Mouse (Mus musculus) hindbrain, postnatal 0 days (tissue): ENCODE data around the gene Tmc3. TPM values are rescaled to one million over a fixed set of nuclear protein-coding genes. Genes with fewer than 3 reads are reported as not detected.

Experiments used
- ATAC-seq: fragments of 200-750 bp; cut with Nextera tagmentation; 2 replicates; pipeline ENCODE4 v1.8.0; 2017; ENCODE audit warnings: mild to moderate bottlenecking, moderate TSS enrichment, moderate library complexity
- DNase-seq: peaks from one replicate; pipeline ENCODE4 v3.0.0-alpha.2; 2015; ENCODE audit warnings: low spot score
- H3K27ac ChIP-seq: fragments of 300-500 bp; sonication (generic); 2 replicates; pipeline ENCODE4 v1.5.1; 2014; ENCODE audit warnings: mild to moderate bottlenecking
- H3K27me3 ChIP-seq: fragments of 300-500 bp; sonication (generic); 2 replicates; pipeline ENCODE4 v1.6.1; 2014; ENCODE audit warnings: low read length, mixed read lengths; ENCODE audit not compliant: insufficient read depth
- H3K36me3 ChIP-seq: fragments of 300-500 bp; sonication (generic); 2 replicates; pipeline ENCODE4 v1.6.1; 2014; ENCODE audit warnings: low read length, mixed read lengths; ENCODE audit not compliant: insufficient read depth
- H3K4me1 ChIP-seq: fragments of 300-500 bp; sonication (generic); 2 replicates; pipeline ENCODE4 v1.6.1; 2014; ENCODE audit warnings: antibody characterized with exemption, low read length, mixed read lengths; ENCODE audit not compliant: insufficient read depth
- H3K4me2 ChIP-seq: fragments of 300-500 bp; sonication (generic); 2 replicates; pipeline ENCODE4 v1.6.1; 2014; ENCODE audit warnings: low read depth, mild to moderate bottlenecking, low read length, moderate library complexity, mixed read lengths
- H3K4me3 ChIP-seq: fragments of 300-500 bp; sonication (generic); 2 replicates; pipeline ENCODE4 v1.5.1; 2014; ENCODE audit warnings: low read length
- H3K9ac ChIP-seq: fragments of 300-500 bp; sonication (generic); replicated peaks from 2 replicates; pipeline ENCODE4 v1.6.1; 2014; ENCODE audit warnings: mild to moderate bottlenecking, low read length, moderate library complexity, mixed read lengths
- H3K9me3 ChIP-seq: fragments of 300-500 bp; sonication (generic); 2 replicates; pipeline ENCODE4 v1.6.1; 2016; ENCODE audit warnings: low read length, mixed read lengths
- CTCF ChIP-seq: IDR thresholded peaks from 2 replicates; pipeline ENCODE4 v1.5.1; 2016; ENCODE audit warnings: antibody characterized with exemption, control low read depth, low read depth
- WGBS: fragments of 180-500 bp; shearing (Covaris S2); extraction: QIAGEN DNeasy Blood & Tissue Kit; methylation state at CpG from one replicate; pipeline ENCODE4 v1.1.7; 2014; 5-methylcytosine and 5-hydroxymethylcytosine counted together
- polyA plus RNA-seq: library from polyadenylated mRNA; unstranded; fragments of >200 nt; fragmentation: Nextera tagmentation; extraction: Ambion mirVana; gene quantifications from 2 replicates; pipeline ENCODE4 v1.2.1, GENCODE M21; 2015
- total RNA-seq: library from RNA; depleted of rRNA; stranded (reverse); fragments of >200 nt; gene quantifications from 2 replicates; pipeline ENCODE4 v1.2.3, GENCODE M21; 2014

Gene Tmc3
- total and polyA plus RNA-seq, 2 experiments from 2014 or later: 0.29 to 0.94 TPM

DNA sequence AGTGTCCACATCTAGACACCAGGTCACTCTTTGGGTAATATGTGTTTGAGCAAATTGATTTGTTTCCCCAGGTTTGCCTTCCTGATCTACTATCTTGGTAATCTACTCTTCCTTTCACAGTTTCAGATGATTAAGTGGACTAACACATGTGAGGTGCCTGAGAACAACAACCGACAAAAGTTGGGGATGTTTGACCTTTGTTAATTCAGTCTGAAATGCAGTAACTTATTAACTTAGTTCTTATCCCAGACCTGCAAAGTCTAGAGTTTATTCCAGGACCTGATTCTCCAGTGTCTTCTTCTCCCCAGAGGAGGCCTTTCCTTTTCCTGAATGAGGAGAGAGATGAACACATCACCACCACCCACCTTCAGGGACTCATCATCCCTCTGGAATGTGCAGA is 27.2 kb downstream of the Tmc3 start:
- Histone ChIP-seq H3K9me3 (no peaks in the 10 kb centered on the region), H3K4me3 (no peak overlapping the region), H3K4me2 (no peak overlapping the region), H3K27ac (no peak overlapping the region), H3K4me1 (no peaks in the 10 kb centered on the region), H3K9ac (no peak overlapping the region), H3K36me3 (no peaks in the 10 kb centered on the region), H3K27me3 (no peaks in the 10 kb centered on the region)
- 96% methylated on average over 1 of the region's 1 CpGs for WGBS
- TF ChIP-seq CTCF: no peak
- ATAC-seq: no peak
- no peak for DNase-seq

DNA sequence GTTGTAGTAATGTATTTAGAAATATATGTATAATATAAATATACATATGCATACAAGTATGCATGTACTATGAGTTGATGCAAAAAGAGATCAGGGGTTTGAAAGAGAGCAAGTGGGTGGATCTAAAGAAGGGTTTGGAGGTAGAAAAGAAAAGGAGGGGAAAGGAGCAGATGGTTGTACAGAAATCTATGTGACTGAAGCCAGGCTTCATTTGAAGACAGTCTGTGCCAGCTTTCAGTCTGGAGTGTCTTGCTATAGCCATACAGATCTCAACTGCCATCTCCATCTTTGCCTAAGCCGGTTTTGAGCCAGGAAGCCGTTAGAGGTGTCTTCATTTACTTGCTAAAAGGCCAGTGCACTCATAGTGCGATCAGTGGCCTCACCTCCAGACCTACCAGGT is 30.5 kb downstream of the Tmc3 start:
- Histone ChIP-seq H3K27ac (no peak overlapping the region), H3K27me3 (no peaks in the 10 kb centered on the region), H3K4me2 (no peak overlapping the region), H3K4me1 (no peaks in the 10 kb centered on the region), H3K9me3 (no peaks in the 10 kb centered on the region), H3K4me3 (no peak overlapping the region), H3K9ac (no peak overlapping the region), H3K36me3 (no peaks in the 10 kb centered on the region)
- 94% methylated on average over 3 of the region's 3 CpGs for WGBS
- TF ChIP-seq CTCF: no peak
- no peak for DNase-seq
- no peak for ATAC-seq

DNA sequence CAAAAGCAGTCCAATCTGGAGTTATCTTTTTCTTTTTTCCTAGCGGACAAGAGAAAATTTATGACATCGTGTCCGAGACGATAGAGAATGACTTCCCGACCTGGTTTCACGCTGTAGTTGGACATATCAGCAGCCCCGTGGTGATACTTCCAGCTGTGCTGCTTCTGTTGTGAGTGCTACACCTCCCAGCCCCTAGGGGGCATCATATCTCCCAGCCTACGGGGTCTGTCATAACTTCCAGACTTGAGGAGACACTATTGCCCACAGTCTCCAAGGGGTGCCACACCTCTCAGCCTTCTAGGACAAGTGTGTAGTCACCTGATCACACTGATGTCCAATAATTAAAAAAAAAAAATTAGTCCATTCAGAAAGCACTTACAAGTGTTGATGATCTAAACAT is 31.1 kb downstream of the Tmc3 start:
- no peak overlapping the region for H3K27ac ChIP-seq
- H3K9me3 ChIP-seq: no peaks in the 10 kb centered on the region
- 87% methylated on average over 8 of the region's 8 CpGs for WGBS

DNA sequence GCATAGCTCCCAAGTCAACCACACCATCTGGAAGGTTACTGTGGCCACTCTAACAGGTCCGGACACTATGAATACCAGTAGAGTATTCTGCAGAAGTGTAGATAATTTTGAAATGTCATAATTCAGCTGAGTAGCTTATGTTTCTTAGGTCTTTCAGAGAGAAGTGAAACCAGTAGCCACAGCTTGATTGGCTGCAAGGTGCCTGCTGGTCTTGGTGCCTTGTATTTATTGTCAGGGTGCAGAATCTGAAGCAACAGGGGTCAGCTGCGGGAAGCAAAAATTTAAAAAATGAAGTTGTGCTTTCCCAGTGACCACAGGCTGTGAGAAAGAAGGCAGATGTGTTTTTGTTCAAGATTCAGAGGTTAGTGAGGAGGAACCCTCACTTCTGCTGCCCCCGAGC is 31.5 kb downstream of the Tmc3 start:
- WGBS: 85% methylated on average over 3 of the region's 3 CpGs

More for the DNA sequence above, 31.1 kb downstream of the Tmc3 start:
- no peak for TF ChIP-seq CTCF
- Histone ChIP-seq H3K4me3 (no peak overlapping the region), H3K4me2 (no peak overlapping the region), H3K27me3 (no peaks in the 10 kb centered on the region), H3K4me1 (no peaks in the 10 kb centered on the region), H3K9ac (no peak overlapping the region), H3K36me3 (no peaks in the 10 kb centered on the region)
- no peak for DNase-seq
- no peak for ATAC-seq

DNA sequence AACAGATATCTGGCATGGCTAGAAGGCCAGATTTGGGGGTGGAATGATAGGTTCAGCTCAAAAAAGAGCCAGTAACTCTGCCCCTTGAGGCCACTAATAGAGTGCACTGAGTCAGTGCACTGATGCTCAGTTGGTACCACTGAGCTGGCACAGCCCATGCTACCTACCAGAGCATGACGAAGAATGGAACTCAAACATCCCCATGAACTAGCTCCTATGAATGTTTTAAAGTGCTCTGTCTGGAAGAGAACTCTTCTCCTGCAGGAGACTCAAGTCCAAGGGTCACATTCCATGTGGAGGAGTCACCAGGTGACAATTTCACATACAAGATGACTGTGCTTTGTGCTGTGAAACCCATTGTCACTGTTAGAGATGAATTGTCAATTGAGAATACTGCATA is 34.0 kb downstream of the Tmc3 start:
- Histone ChIP-seq H3K4me1 (no peaks in the 10 kb centered on the region), H3K9ac (no peak overlapping the region), H3K36me3 (no peaks in the 10 kb centered on the region), H3K27me3 (no peaks in the 10 kb centered on the region), H3K27ac (no peak overlapping the region), H3K4me3 (no peak overlapping the region), H3K9me3 (no peaks in the 10 kb centered on the region), H3K4me2 (no peak overlapping the region)
- WGBS: 94% methylated on average over 1 of the region's 1 CpGs
- TF ChIP-seq CTCF: no peak
- ATAC-seq (no peak), DNase-seq (no peak)

More for the DNA sequence above, 31.5 kb downstream of the Tmc3 start:
- Histone ChIP-seq H3K4me1 (no peaks in the 10 kb centered on the region), H3K27ac (no peak overlapping the region), H3K4me3 (no peak overlapping the region), H3K9ac (no peak overlapping the region), H3K9me3 (no peaks in the 10 kb centered on the region), H3K27me3 (no peaks in the 10 kb centered on the region), H3K36me3 (no peaks in the 10 kb centered on the region), H3K4me2 (no peak overlapping the region)
- no peak for DNase-seq
- ATAC-seq: no peak
- TF ChIP-seq CTCF: no peak

DNA sequence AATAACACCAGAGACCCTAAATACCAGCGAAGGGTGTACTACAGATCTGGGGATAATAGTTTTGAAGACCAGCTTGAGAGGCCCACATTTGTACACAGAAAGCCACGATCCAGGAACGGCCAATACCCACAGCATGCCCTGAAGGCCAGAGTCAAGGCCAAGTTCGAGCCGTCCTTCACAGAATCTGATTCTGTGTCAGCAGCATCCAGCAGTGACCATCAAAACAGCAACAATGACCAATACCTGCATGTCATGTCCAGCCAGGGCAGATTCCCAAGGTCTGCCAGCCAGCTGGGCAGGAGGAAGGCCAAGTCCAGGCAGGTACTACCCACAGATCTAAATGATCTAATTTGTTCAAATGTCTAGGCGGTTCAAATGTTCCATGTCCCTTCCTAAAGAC is 37.9 kb downstream of the Tmc3 start:
- Histone ChIP-seq H3K4me3 (no peak overlapping the region), H3K36me3 (no peaks in the 10 kb centered on the region), H3K9me3 (no peaks in the 10 kb centered on the region), H3K9ac (no peak overlapping the region), H3K4me1 (no peaks in the 10 kb centered on the region), H3K27me3 (no peaks in the 10 kb centered on the region), H3K27ac (no peak overlapping the region), H3K4me2 (no peak overlapping the region)
- DNase-seq (no peak), ATAC-seq (no peak)
- TF ChIP-seq CTCF: no peak
- 93% methylated on average over 6 of the region's 6 CpGs for WGBS

DNA sequence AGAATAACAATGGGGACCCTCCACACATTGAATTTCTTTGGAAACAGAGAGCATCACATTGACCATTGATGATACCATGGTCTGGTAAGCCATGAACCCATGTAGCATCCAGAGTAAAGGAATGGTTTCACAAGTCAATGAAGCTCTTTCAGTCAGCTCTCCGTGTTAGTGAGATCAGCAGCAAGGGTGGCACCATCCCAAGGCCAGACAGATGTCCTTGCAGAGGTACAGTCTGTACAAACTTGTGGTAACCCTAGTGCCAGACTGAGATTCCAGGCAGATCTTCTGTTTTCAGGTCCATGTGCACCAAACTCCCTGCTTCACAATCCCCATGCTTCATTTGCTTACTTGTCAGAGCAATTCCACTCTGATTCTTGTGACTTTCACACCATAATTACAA is 39.3 kb downstream of the Tmc3 start:
- Histone ChIP-seq H3K9ac (no peak overlapping the region), H3K4me1 (no peaks in the 10 kb centered on the region), H3K9me3 (no peaks in the 10 kb centered on the region), H3K4me2 (no peak overlapping the region), H3K27ac (no peak overlapping the region), H3K4me3 (no peak overlapping the region), H3K36me3 (no peaks in the 10 kb centered on the region), H3K27me3 (no peaks in the 10 kb centered on the region)
- 85% methylated on average over 1 of the region's 1 CpGs for WGBS
- no peak for TF ChIP-seq CTCF
- DNase-seq: no peak
- no peak for ATAC-seq
